Mouse (Mus musculus): Measurements from ENCODE around the gene Cox7a1. TPM values are rescaled to one million over a fixed set of nuclear protein-coding genes. Genes with fewer than 3 reads are reported as not detected.
"Not testable (repeated sequence)": the region's sequence is repeated elsewhere in the genome, so short reads cannot be mapped to it uniquely, and the experiment has no call there.

Cox7a1 gene
- polyA plus RNA-seq, 1 experiment, result 85.8 TPM

- 22% methylated on average over 12 of the region's 12 CpGs for WGBS
- DNase-seq, result peak; percentile 31
These were observed 7.5 kb upstream of the Cox7a1 start for GRCm38 (mm10) chr7:30176474-30176873.

GRCm38 (mm10) chr7:30178256-30178655, 5.7 kb upstream of the Cox7a1 start:
- TF ChIP-seq POLR2A (IDR thresholded peaks at IDR 0.05; ENCODE audit: control insufficient read depth, extremely low read depth, insufficient read depth, low read length, poor library complexity), result no peak
- TF ChIP-seq CTCF (IDR thresholded peaks at IDR 0.05; ENCODE audit: borderline replicate concordance, control insufficient read depth, extremely low read depth, insufficient read depth, low read length, poor library complexity), result no peak
- Histone ChIP-seq H3K27me3 (ENCODE audit: control insufficient read depth, insufficient read depth, low read length) (no peaks in the 10 kb centered on the region), H3K27ac (ENCODE audit: control insufficient read depth, insufficient read depth, low read length) (no peak overlapping the region), H3K36me3 (ENCODE audit: control insufficient read depth, insufficient read depth, low read length) (no peaks in the 10 kb centered on the region), H3K4me1 (replicated peaks; ENCODE audit: control insufficient read depth, insufficient read depth, low read length) (peaks cover 8% of the 10 kb centered on the region), H3K4me3 (ENCODE audit: control insufficient read depth, insufficient read depth, low read length) (no peak overlapping the region)
- DNase-seq, result no peak
- WGBS, result 94% methylated on average over 11 of the region's 11 CpGs

More at GRCm38 (mm10) chr7:30176474-30176873, 7.5 kb upstream of the Cox7a1 start:
- TF ChIP-seq CTCF (IDR thresholded peaks at IDR 0.05; ENCODE audit: borderline replicate concordance, control insufficient read depth, extremely low read depth, insufficient read depth, low read length, poor library complexity) (peak; percentile 21; the same call in 1 of the 2 replicates), POLR2A (IDR thresholded peaks at IDR 0.05; ENCODE audit: control insufficient read depth, extremely low read depth, insufficient read depth, low read length, poor library complexity) (peak; percentile 39; the same call in 1 of the 2 replicates)
- H3K4me1 ChIP-seq (replicated peaks; ENCODE audit: control insufficient read depth, insufficient read depth, low read length), result peaks cover 8% of the 10 kb centered on the region
- no peaks in the 10 kb centered on the region for H3K36me3 ChIP-seq (ENCODE audit: control insufficient read depth, insufficient read depth, low read length)
- 0 out of 2 replicates have a peak overlapping the region, but pooled peaks have one; percentile 10 for H3K4me3 ChIP-seq (ENCODE audit: control insufficient read depth, insufficient read depth, low read length)
- no peaks in the 10 kb centered on the region for H3K27me3 ChIP-seq (ENCODE audit: control insufficient read depth, insufficient read depth, low read length)
- H3K27ac ChIP-seq (ENCODE audit: control insufficient read depth, insufficient read depth, low read length), result peak overlapping the region; percentile 75

GRCm38 (mm10) chr7:30181308-30181707, 2.6 kb upstream of the Cox7a1 start:
- H3K4me3 ChIP-seq (ENCODE audit: control insufficient read depth, insufficient read depth, low read length), result no peak overlapping the region
- peaks cover 12% of the 10 kb centered on the region for H3K4me1 ChIP-seq (replicated peaks; ENCODE audit: control insufficient read depth, insufficient read depth, low read length)
- TF ChIP-seq CTCF (IDR thresholded peaks at IDR 0.05; ENCODE audit: borderline replicate concordance, control insufficient read depth, extremely low read depth, insufficient read depth, low read length, poor library complexity), result no peak
- TF ChIP-seq POLR2A (IDR thresholded peaks at IDR 0.05; ENCODE audit: control insufficient read depth, extremely low read depth, insufficient read depth, low read length, poor library complexity), result no peak
- H3K36me3 ChIP-seq (ENCODE audit: control insufficient read depth, insufficient read depth, low read length), result no peaks in the 10 kb centered on the region
- no peaks in the 10 kb centered on the region for H3K27me3 ChIP-seq (ENCODE audit: control insufficient read depth, insufficient read depth, low read length)
- H3K27ac ChIP-seq (ENCODE audit: control insufficient read depth, insufficient read depth, low read length), result no peak overlapping the region
- 8% methylated on average over 4 of the region's 4 CpGs for WGBS
- peak; percentile 71 for DNase-seq

- 93% methylated on average over 10 of the region's 10 CpGs for WGBS
- not testable (repeated sequence) for H3K27ac ChIP-seq (ENCODE audit: control insufficient read depth, insufficient read depth, low read length); DNase-seq; H3K4me1 ChIP-seq (replicated peaks; ENCODE audit: control insufficient read depth, insufficient read depth, low read length); H3K36me3 ChIP-seq (ENCODE audit: control insufficient read depth, insufficient read depth, low read length); H3K4me3 ChIP-seq (ENCODE audit: control insufficient read depth, insufficient read depth, low read length); H3K27me3 ChIP-seq (ENCODE audit: control insufficient read depth, insufficient read depth, low read length)
These were observed 2.0 kb upstream of the Cox7a1 start for GRCm38 (mm10) chr7:30181929-30182328.

- H3K27ac ChIP-seq (ENCODE audit: control insufficient read depth, insufficient read depth, low read length); H3K27me3 ChIP-seq (ENCODE audit: control insufficient read depth, insufficient read depth, low read length); H3K4me3 ChIP-seq (ENCODE audit: control insufficient read depth, insufficient read depth, low read length); H3K4me1 ChIP-seq (replicated peaks; ENCODE audit: control insufficient read depth, insufficient read depth, low read length); DNase-seq: not testable (repeated sequence)
- H3K36me3 ChIP-seq (ENCODE audit: control insufficient read depth, insufficient read depth, low read length), result peaks cover 13% of the 10 kb centered on the region
- WGBS, result 72% methylated on average over 7 of the region's 7 CpGs
These were observed 755 bp upstream of the Cox7a1 start for GRCm38 (mm10) chr7:30183189-30183588.

GRCm38 (mm10) chr7:30184641-30185348, 851 bp downstream of the Cox7a1 start:
- Histone ChIP-seq H3K27me3 (ENCODE audit: control insufficient read depth, insufficient read depth, low read length) (no peaks in the 10 kb centered on the region), H3K4me3 (ENCODE audit: control insufficient read depth, insufficient read depth, low read length) (no peak overlapping the region), H3K27ac (ENCODE audit: control insufficient read depth, insufficient read depth, low read length) (no peak overlapping the region), H3K4me1 (replicated peaks; ENCODE audit: control insufficient read depth, insufficient read depth, low read length) (peaks cover 7% of the 10 kb centered on the region; the same call in 1 of the 2 replicates), H3K36me3 (ENCODE audit: control insufficient read depth, insufficient read depth, low read length) (peaks cover 20% of the 10 kb centered on the region)
- no peak for DNase-seq
- 92% methylated on average over 13 of the region's 13 CpGs for WGBS
- TF ChIP-seq POLR2A (IDR thresholded peaks at IDR 0.05; ENCODE audit: control insufficient read depth, extremely low read depth, insufficient read depth, low read length, poor library complexity) (no peak), CTCF (IDR thresholded peaks at IDR 0.05; ENCODE audit: borderline replicate concordance, control insufficient read depth, extremely low read depth, insufficient read depth, low read length, poor library complexity) (no peak)

All from thymus, adult 2 months (tissue).